In genomic region chr2:31572051-31572914, GRCm38 (mm10) we compare ENCODE assay signal across 8 mouse cellular contexts. TPM values are rescaled to one million over a fixed set of nuclear protein-coding genes. Genes with fewer than 3 reads are reported as not detected.
DNase-seq lines count a peak whose midpoint lies in the region; ATAC-seq lines count a peak whose summit lies in the region.

Gene Fubp3 (plus strand): TSS chr2:31572651.

- peak within 1 kb of the TSS; percentile 85 for H3K4me2 ChIP-seq in hindbrain, embryonic 15.5 days

- H3K9me3 ChIP-seq in hindbrain, embryonic 15.5 days = no peaks in the 10 kb centered on the region

- WGBS in hindbrain, embryonic 15.5 days = under 1% methylated on average over 51 of the region's 51 CpGs

- H3K27ac ChIP-seq in hindbrain, embryonic 15.5 days (replicated peaks) = peak within 1 kb of the TSS; percentile 89

- no peaks in the 10 kb centered on the region for H3K36me3 ChIP-seq in hindbrain, embryonic 15.5 days

- peak within 1 kb of the TSS; percentile 99 for H3K9ac ChIP-seq in hindbrain, embryonic 15.5 days

- ATAC-seq in hindbrain, embryonic 15.5 days (ENCODE audit: low FRiP score, low read depth) = peak; percentile 97

- H3K4me3 ChIP-seq in hindbrain, embryonic 15.5 days = peak within 1 kb of the TSS; percentile 98

- DNase-seq in T-cell, adult 2 months (ENCODE audit: low spot score) = peak; percentile 62
- peak; percentile 85 to 88 for DNase-seq in cerebellum, postnatal 36 days
- peak; percentile 85 to 89 for DNase-seq in frontal cortex, postnatal 36 days (ENCODE audit: low spot score in 2 of 2)
- DNase-seq in left cerebral cortex, adult 11 months (ENCODE audit: low spot score) = peak; percentile 83
- DNase-seq in lung, postnatal 4 days = peak; percentile 94 to 98
- peak; percentile 90 for DNase-seq in retina, postnatal 7 days (ENCODE audit: low read depth, low spot score)
- DNase-seq in urinary bladder, adult 2 months (ENCODE audit: low spot score) = peak; percentile 83

- peaks cover 27% of the 10 kb centered on the region for H3K4me1 ChIP-seq in hindbrain, embryonic 15.5 days (replicated peaks)

- 0 out of 2 replicates have a peak, but pooled peaks cover 12% of the 10 kb centered on the region for H3K27me3 ChIP-seq in hindbrain, embryonic 15.5 days

RNA-seq across cellular contexts. Expression of gene Fubp3, which starts in this region (rescaled TPM):
- 47.9 and 48.5 TPM in 2 replicates for polyA plus RNA-seq in hindbrain, embryonic 15.5 days (2015; fragmentation: Nextera tagmentation; extraction: Ambion mirVana)
- 23.9 and 32.4 TPM in 2 replicates for polyA plus RNA-seq in urinary bladder, adult 2 months (2012; rRNA removed)

Comparison
In these comparisons a context has a peak if more than half of its experiments do, and no peak if none do; other contexts are left out.
1. Peak in every context shown above with its lines: DNase-seq, ATAC-seq, H3K4me3 ChIP-seq and H3K27ac ChIP-seq.